Mouse (Mus musculus) olfactory bulb, adult 2 months (tissue): Measurements from ENCODE around the gene Itgb3bp. TPM values are rescaled to one million over a fixed set of nuclear protein-coding genes. Genes with fewer than 3 reads are reported as not detected.
A peak's percentile ranks its signal among the peaks of the same experiment; 100 is the strongest.

Source experiments
- H3K27ac ChIP-seq: fragments of 200-500 bp; 2 replicates; pipeline ENCODE4 v1.5.1; 2012; ENCODE audit warnings: low read depth, low read length; ENCODE audit not compliant: insufficient read depth
- H3K4me1 ChIP-seq: fragments of 200-500 bp; 2 replicates; pipeline ENCODE4 v1.6.1; 2012; ENCODE audit warnings: low read length; ENCODE audit not compliant: control insufficient read depth, insufficient read depth
- H3K4me3 ChIP-seq: fragments of 200-500 bp; 2 replicates; pipeline ENCODE4 v1.5.1; 2012; ENCODE audit warnings: mild to moderate bottlenecking, low read depth, low read length, moderate library complexity; ENCODE audit not compliant: insufficient read depth
- CTCF ChIP-seq: fragments of 200-500 bp; IDR thresholded peaks from 2 replicates; pipeline ENCODE4 v1.5.1; 2012; ENCODE audit warnings: low read depth, mild to moderate bottlenecking, low read length, moderate library complexity; ENCODE audit not compliant: insufficient read depth
- POLR2A ChIP-seq: fragments of 200-500 bp; IDR thresholded peaks from 2 replicates; pipeline ENCODE4 v1.6.1; 2012; ENCODE audit warnings: mild to moderate bottlenecking, low read depth, low read length, moderate library complexity; ENCODE audit not compliant: insufficient read depth
- WGBS: fragments of 180-500 bp; shearing (Covaris S2); methylation state at CpG from one replicate; pipeline ENCODE4 v1.1.7; 2018; 5-methylcytosine and 5-hydroxymethylcytosine counted together
- polyA plus RNA-seq: library from polyadenylated mRNA; stranded (reverse); fragments of >200 nt; gene quantifications from 2 replicates; pipeline ENCODE4 v1.2.4, GENCODE M21; 2012; ENCODE audit warnings: low replicate concordance; ENCODE audit not compliant: missing spikeins, insufficient read depth, insufficient read length

Gene Itgb3bp
- polyA plus RNA-seq, 1 experiment, result not detected

GRCm38 (mm10) chr4:99941655-99942414 is 12.2 kb upstream of the Itgb3bp start:
- no peak overlapping the region for H3K27ac ChIP-seq
- H3K4me3 ChIP-seq, result no peak overlapping the region
- 0 out of 2 replicates have a peak, but pooled peaks cover 2% of the 10 kb centered on the region for H3K4me1 ChIP-seq
- WGBS, result 85% methylated on average over 10 of the region's 10 CpGs
- TF ChIP-seq CTCF (no peak), POLR2A (no peak)

- TF ChIP-seq CTCF (no peak), POLR2A (no peak)
- Histone ChIP-seq H3K4me1 (0 out of 2 replicates have a peak, but pooled peaks cover 2% of the 10 kb centered on the region), H3K4me3 (no peak overlapping the region), H3K27ac (no peak overlapping the region)
- WGBS, result 63% methylated on average over 16 of the region's 16 CpGs
These were observed 10.3 kb upstream of the Itgb3bp start for GRCm38 (mm10) chr4:99939711-99940505.

DNA sequence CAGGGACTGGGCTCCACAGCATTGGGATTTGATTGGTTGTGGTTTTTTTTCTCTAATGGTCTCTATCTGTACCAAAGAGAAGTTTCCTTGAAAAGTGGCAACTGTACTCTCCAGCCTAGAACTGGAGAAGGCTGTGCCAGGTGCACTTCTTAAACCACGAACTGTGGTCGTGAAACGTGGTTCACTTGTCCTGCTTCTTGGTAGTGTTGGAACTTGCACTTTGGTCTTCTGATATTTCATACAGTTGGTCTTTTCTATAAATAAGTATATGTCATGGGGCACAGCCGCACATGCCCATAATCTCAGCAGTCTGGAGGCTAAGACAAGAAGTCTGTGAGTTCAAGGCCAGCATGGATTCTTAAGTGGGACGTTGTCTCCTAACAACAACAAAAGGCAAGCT is 6.7 kb upstream of the Itgb3bp start:
- 94% methylated on average over 5 of the region's 5 CpGs for WGBS
- H3K4me3 ChIP-seq, result no peak overlapping the region
- no peak overlapping the region for H3K27ac ChIP-seq
- TF ChIP-seq CTCF (no peak), POLR2A (no peak)
- H3K4me1 ChIP-seq, result peaks cover 2% of the 10 kb centered on the region

DNA sequence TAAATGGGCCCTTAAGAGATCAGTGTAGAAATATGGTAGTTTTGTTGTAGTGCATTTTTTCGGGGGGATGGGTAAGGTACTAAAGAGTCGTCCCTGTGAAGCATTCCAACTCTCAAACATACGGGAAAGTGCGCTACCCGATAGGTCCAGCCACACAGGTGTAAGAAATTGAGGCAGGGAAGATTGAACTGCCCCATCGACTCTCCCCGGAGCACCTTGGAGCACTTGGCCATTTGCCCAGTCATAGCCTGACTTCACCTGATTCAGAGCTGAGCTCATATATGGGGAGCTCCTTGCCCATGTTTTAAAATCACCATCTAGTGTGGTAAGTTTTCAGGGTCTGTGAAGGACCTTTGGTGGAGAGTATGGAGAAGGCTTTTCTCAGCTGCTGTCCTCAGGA is 5.2 kb upstream of the Itgb3bp start:
- WGBS, result 95% methylated on average over 7 of the region's 7 CpGs
- Histone ChIP-seq H3K4me3 (no peak overlapping the region), H3K4me1 (peaks cover 6% of the 10 kb centered on the region), H3K27ac (no peak overlapping the region)
- TF ChIP-seq POLR2A (no peak), CTCF (no peak)

DNA sequence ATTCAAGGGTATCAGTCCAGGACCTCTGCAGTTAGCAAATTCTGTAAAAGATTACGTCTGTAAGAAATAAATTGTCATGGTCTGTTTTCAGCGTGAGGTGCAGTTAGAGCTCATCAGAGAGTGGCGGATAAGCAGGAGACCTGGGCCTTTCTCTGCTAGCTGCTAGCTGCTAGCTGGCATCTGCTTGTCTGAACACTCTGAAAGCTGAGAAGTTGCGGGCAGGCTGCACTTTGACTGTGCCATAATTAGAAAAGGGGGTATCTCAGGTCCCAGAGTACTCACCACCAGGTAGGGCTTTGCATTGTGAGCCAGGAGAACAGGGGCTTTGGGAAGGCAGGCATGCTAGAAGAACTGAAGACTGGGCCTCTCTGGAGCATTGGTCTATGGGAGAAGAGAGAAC is 2.2 kb upstream of the Itgb3bp start:
- Histone ChIP-seq H3K4me1 (peaks cover 6% of the 10 kb centered on the region), H3K27ac (no peak overlapping the region), H3K4me3 (no peak overlapping the region)
- WGBS, result 84% methylated on average over 4 of the region's 4 CpGs
- TF ChIP-seq POLR2A (no peak), CTCF (no peak)

- Histone ChIP-seq H3K27ac (no peak overlapping the region), H3K4me3 (no peak overlapping the region)
These were observed 1.6 kb upstream of the Itgb3bp start for GRCm38 (mm10) chr4:99931240-99931580.

GRCm38 (mm10) chr4:99930518-99931239 is 1.1 kb upstream of the Itgb3bp start:
- Histone ChIP-seq H3K27ac (no peak overlapping the region), H3K4me1 (peaks cover 6% of the 10 kb centered on the region), H3K4me3 (no peak overlapping the region)
- 47% methylated on average over 10 of the region's 10 CpGs for WGBS
- TF ChIP-seq POLR2A (no peak), CTCF (no peak)

More at GRCm38 (mm10) chr4:99931240-99931580, 1.6 kb upstream of the Itgb3bp start:
- TF ChIP-seq POLR2A, result no peak
- TF ChIP-seq CTCF, result no peak
- H3K4me1 ChIP-seq, result peaks cover 6% of the 10 kb centered on the region
- 67% methylated on average over 11 of the region's 11 CpGs for WGBS

DNA sequence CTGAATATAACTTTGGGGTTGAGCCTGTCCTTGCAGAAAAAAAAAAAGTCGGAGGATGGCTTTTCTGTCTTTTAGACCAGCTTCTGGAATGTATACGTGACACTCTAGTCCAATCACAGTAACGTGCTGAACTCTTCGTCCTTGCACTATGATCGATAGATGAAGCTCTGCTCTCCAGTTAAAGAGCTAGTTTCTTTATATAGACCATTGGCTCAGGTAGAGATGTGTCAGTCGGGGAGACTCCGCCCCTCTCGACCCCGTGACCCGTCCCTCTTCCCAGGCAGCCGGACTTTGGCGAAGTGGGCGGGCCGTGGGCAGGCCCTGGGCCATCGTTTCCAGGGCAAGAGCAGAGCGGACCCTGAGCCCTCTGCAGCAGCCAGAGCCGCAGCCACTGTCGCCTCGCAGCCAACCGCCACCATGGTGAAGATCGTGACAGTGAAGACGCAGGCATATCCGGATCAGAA is 432 bp downstream of the Itgb3bp start, which contains the start of gene Pgm1:
TSS of gene Pgm1 (plus strand) at position 266 of the 464 bp plus-strand sequence.
- TF ChIP-seq POLR2A (peak; percentile 28; the same call in 1 of the 2 replicates), CTCF (no peak)
- Histone ChIP-seq H3K4me3 (peak within 1 kb of the TSS; percentile 56), H3K27ac (peak within 1 kb of the TSS; percentile 60), H3K4me1 (peaks cover 6% of the 10 kb centered on the region)
- 3% methylated on average over 23 of the region's 23 CpGs for WGBS
